Mouse (Mus musculus): Measurements from ENCODE around the gene Creb1. TPM values are rescaled to one million over a fixed set of nuclear protein-coding genes. Genes with fewer than 3 reads are reported as not detected.

Creb1 gene
- total RNA-seq, 2 experiments from 2014 or later, result 28.9 to 32.6 TPM

Other genes starting within 250 kb of the Creb1 start
- 1 to 10 TPM; 8.0 to 8.4 TPM for gene Mettl21a, start 84.6 kb downstream of the Creb1 start, total RNA-seq (2021)
- 10 to 100 TPM; 16.9 to 17.6 TPM for gene Ccnyl1, start 157.8 kb downstream of the Creb1 start, total RNA-seq (2021)
- 1 to 10 TPM; 4.0 to 5.8 TPM for gene Fzd5, start 205.1 kb downstream of the Creb1 start, total RNA-seq (2021)

Measured in heart, postnatal 25 days (tissue).